Mouse (Mus musculus) brown adipose tissue, adult 24 weeks (tissue): ENCODE measurements around the gene Grsf1. TPM values are rescaled to one million over a fixed set of nuclear protein-coding genes. Genes with fewer than 3 reads are reported as not detected.

Experiments used
- H3K27ac ChIP-seq: fragments of 200-500 bp; replicated peaks from 2 replicates; pipeline ENCODE4 v1.5.1; 2012; ENCODE audit warnings: low read depth, mild to moderate bottlenecking, low read length
- H3K4me1 ChIP-seq: fragments of 200-500 bp; 2 replicates; pipeline ENCODE4 v1.6.1; 2012; ENCODE audit warnings: low read length, mixed read lengths; ENCODE audit not compliant: control insufficient read depth, insufficient read depth, insufficient read length
- H3K4me3 ChIP-seq: fragments of 200-500 bp; 2 replicates; pipeline ENCODE4 v1.5.1; 2012; ENCODE audit warnings: low read depth, mild to moderate bottlenecking, low read length, moderate library complexity; ENCODE audit not compliant: insufficient read depth
- polyA plus RNA-seq: library from polyadenylated mRNA; stranded (reverse); fragments of >200 nt; gene quantifications from 2 replicates; pipeline ENCODE4 v1.2.4, GENCODE M21; 2012; ENCODE audit not compliant: missing spikeins, insufficient read depth, insufficient read length

The Grsf1 gene
- polyA plus RNA-seq, 1 experiment, result 153 TPM

GRCm38 (mm10) chr5:88629125-88629524 lies 46.8 kb downstream of the Grsf1 start:
- H3K4me1 ChIP-seq, result no peaks in the 10 kb centered on the region
- no peak overlapping the region for H3K4me3 ChIP-seq
- no peak overlapping the region for H3K27ac ChIP-seq

- H3K27ac ChIP-seq, result no peak overlapping the region
- no peak overlapping the region for H3K4me3 ChIP-seq
- no peaks in the 10 kb centered on the region for H3K4me1 ChIP-seq
Measured at GRCm38 (mm10) chr5:88627545-88627944, 48.4 kb downstream of the Grsf1 start.

GRCm38 (mm10) chr5:88616988-88617387 lies 59.0 kb downstream of the Grsf1 start:
- Histone ChIP-seq H3K4me1 (no peaks in the 10 kb centered on the region), H3K4me3 (no peak overlapping the region), H3K27ac (no peak overlapping the region)

GRCm38 (mm10) chr5:88614129-88614528 lies 61.8 kb downstream of the Grsf1 start:
- H3K27ac ChIP-seq, result no peak overlapping the region
- no peak overlapping the region for H3K4me3 ChIP-seq
- H3K4me1 ChIP-seq, result no peaks in the 10 kb centered on the region

Other genes with a start within 250 kb of the Grsf1 start
- gene Ambn, start 220.2 kb downstream of the Grsf1 start, polyA plus RNA-seq, result not detected in 2 replicates
- gene Enam, start 188.2 kb downstream of the Grsf1 start, polyA plus RNA-seq, result not detected in 2 replicates
- gene Jchain, start 148.3 kb downstream of the Grsf1 start, polyA plus RNA-seq, result 1.1 and 1.7 TPM in 2 replicates
- 20.9 and 26.2 TPM in 2 replicates for gene Utp3, start 121.7 kb downstream of the Grsf1 start, polyA plus RNA-seq
- 5.1 and 5.3 TPM in 2 replicates for gene Rufy3, start 111.1 kb downstream of the Grsf1 start, polyA plus RNA-seq
- gene Mob1b, start 44.7 kb upstream of the Grsf1 start, polyA plus RNA-seq, result 13.9 and 26.0 TPM in 2 replicates
- 4.4 and 4.5 TPM in 2 replicates for gene Dck, start 88.8 kb upstream of the Grsf1 start, polyA plus RNA-seq
- gene Slc4a4, start 210.6 kb upstream of the Grsf1 start, polyA plus RNA-seq, result 24.9 and 49.3 TPM in 2 replicates